Mouse (Mus musculus) adrenal gland, postnatal 10 days (tissue): ENCODE data around the gene Endod1. TPM values are rescaled to one million over a fixed set of nuclear protein-coding genes. Genes with fewer than 3 reads are reported as not detected.

Experiments used
- DNase-seq: peaks from one replicate; pipeline ENCODE4 v3.0.0; 2021; ENCODE audit warnings: mixed read lengths
- total RNA-seq, 2 experiments: library from RNA; stranded (reverse); gene quantifications; 2 replicates each; pipeline ENCODE4 v1.2.3; 2021

Endod1 gene
- total RNA-seq, 2 experiments from 2014 or later: 13.6 to 15.8 TPM

DNA sequence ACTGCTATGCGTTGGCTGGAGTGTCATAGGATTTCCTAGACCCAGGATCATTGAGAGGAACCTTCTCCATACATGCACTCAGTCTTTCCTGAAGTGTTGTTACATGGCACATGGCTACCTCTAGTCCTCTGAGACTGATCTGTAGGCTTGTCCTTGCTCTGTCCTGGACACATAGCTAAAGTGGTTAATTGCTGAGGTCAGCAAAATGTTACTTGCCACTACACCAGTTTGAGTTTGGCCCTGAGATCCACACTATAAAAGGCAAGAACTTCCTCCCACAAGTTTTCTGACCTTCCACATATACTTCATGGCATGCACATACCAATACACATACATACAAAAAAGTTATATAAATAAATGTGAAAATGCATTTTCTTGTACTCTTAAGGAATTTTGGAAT is 64.7 kb downstream of the Endod1 start:
- DNase-seq: no peak

DNA sequence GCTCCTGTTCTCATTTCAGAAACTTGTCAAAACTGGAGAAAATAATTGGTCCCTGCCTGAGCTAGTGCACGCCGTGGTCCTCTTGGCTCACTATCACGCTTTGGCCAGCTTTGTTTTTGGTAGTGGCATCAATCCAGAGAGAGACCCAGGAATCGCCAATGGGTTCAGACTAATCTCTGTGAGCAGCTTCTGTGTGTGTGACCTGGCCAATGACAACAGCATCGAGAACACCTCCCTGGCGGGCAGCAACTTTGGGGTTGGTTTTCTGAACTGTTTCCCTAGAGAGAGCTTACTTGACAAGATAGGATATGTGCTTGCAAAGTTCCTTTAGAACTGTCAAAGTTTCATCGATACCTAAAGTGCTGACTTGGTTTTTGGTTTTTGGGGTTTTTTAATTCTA is 66.8 kb downstream of the Endod1 start:
- no peak for DNase-seq

DNA sequence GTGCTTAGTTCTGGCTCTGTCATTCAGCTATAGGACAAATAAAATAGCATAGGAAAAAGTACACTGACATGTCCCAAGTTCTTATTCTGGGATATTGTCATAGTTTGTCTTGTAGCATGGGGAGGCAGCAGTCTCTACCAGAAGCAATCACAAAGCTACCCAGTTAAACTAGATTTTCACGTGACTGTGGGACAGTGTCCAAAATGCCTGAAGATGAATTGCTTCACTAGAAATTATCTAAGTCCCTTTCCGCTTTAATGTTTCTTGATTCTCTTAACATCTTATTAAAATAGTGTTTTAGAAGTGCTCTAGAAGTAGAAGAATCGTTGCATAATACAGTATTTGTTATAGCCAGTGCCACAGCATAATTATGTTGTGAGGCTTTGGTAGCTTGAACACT is 67.3 kb downstream of the Endod1 start:
- DNase-seq: no peak

DNA sequence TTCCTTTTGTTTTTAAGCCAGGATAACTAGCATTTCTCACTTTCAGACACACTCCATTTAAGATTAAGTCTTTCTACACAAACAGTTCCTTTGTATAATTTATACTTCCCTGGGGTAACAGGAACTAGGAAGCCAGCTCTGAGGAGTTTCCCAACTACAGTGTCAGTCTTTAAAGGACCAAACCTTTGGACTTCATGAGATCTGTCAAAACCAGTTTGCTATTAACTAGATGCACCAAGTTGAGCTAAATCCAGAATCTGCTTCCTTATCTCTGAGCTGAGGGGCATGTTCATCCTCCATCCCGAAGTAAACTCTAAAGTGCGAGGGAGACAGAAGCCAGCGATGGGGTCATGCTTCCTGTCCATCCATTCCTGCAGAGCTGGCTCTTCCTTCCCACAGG is 74.0 kb downstream of the Endod1 start:
- DNase-seq: no peak

DNA sequence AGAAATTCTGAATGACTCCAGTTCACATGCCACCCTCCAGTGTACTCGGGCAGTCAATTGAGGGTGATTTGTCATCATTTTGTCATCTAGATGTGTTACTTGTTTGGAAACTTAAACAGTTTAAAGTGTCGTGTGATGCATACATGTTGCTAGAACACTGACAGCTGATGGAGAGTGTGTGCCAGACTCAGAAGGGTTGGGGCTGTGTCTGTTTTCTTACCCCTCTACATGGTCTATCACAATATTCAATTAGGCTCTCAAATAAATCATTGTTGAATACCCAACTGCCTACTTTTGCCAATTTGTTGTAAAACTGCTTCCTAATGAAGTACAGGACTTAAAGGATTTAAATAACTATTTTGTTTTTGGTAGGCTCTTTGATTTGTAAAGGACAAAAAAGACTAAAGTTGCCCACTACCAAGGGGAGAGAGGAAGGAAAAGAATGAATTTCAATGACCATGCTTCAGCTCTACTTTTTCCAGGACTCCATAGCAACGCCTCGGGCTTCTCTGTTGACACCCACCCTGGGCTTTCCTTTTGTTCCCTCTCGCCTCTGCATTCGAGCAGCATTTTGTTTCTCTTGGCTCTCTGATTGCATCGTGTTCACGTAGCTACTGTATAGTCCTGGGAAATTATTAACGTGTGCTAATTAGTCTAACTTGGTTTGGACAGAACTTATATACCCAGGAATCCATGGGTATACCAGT is 76.9 kb downstream of the Endod1 start:
- no peak for DNase-seq

Other genes with a start within 250 kb of the Endod1 start
- 10 to 100 TPM; 37.0 to 40.6 TPM for gene Sesn3, start 106.4 kb downstream of the Endod1 start, total RNA-seq
- under 1 TPM; 0.33 to 0.42 TPM for gene Kdm4d, start 119.0 kb upstream of the Endod1 start, total RNA-seq
- gene Cwc15, start 119.1 kb upstream of the Endod1 start, total RNA-seq: 100 to 1,000 TPM in 1 of 2 experiments, 10 to 100 TPM in 1; 95.7 to 105 TPM